Mouse (Mus musculus): ENCODE data around the gene Tmem56. TPM values are rescaled to one million over a fixed set of nuclear protein-coding genes. Genes with fewer than 3 reads are reported as not detected.

Tmem56 gene
- total and polyA plus RNA-seq, 3 experiments: 0.32 to 0.39 TPM; not detected in 1

DNA sequence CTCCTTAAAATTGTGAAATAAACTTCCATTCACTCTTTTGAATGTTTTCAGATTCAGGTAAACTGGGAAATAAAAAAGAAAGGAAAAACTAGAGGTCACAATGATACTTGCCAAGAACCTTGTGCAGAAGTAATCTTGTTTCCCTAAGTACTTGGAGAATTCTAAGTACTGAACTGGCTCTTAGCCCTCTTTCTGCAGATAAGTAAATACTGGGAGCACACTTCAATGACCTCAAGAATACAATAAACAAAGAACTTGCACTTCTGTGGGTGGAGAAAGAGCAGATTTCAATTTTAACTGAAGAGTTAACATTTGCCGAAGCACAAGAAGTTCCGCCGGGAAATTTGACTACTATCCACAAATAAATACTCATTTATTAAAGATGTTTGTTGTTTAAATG is 96.0 kb downstream of the Tmem56 start:
- Histone ChIP-seq H3K79me2 (ENCODE audit: control insufficient read depth, insufficient read depth, low read length, poor library complexity) (no peaks in the 10 kb centered on the region), H3K27ac (ENCODE audit: control insufficient read depth, low read depth, low read length) (no peak overlapping the region), H3K36me3 (ENCODE audit: control insufficient read depth in 1 of 2, insufficient read depth in 2 of 2, low read length in 2 of 2) (no peaks in the 10 kb centered on the region), H3K4me3 (ENCODE audit: control insufficient read depth in 1 of 2, insufficient read depth in 1 of 2, low read depth in 2 of 2, low read length in 2 of 2) (no peak overlapping the region), H3K9ac (ENCODE audit: control insufficient read depth, low read depth, low read length, poor library complexity, severe bottlenecking) (no peak overlapping the region), H3K9me3 (replicated peaks; ENCODE audit: insufficient read depth, low read length) (no peaks in the 10 kb centered on the region), H3K27me3 (ENCODE audit: control insufficient read depth in 1 of 2, insufficient read depth in 2 of 2, low read length in 2 of 2) (no peaks in the 10 kb centered on the region; a peak in 1 of 4 replicates), H3K4me1 (ENCODE audit: control insufficient read depth in 1 of 2, insufficient read depth in 2 of 2, low read length in 2 of 2) (no peaks in the 10 kb centered on the region)
- TF ChIP-seq MAZ (IDR thresholded peaks at IDR 0.05; ENCODE audit: low read depth, low read length): no peak
- TF ChIP-seq USF2 (IDR thresholded peaks at IDR 0.05; ENCODE audit: borderline replicate concordance in 1 of 2, insufficient read depth in 1 of 2, low read depth in 1 of 2, low read length in 2 of 2): no peak
- TF ChIP-seq ZNF384 (IDR thresholded peaks at IDR 0.05; ENCODE audit: low read depth, low read length): no peak
- TF ChIP-seq MAX (IDR thresholded peaks at IDR 0.05; ENCODE audit: low read length): no peak
- TF ChIP-seq RCOR1 (IDR thresholded peaks at IDR 0.05; ENCODE audit: low read depth, low read length): no peak
- TF ChIP-seq MYB (IDR thresholded peaks at IDR 0.05; ENCODE audit: low read depth, low read length): no peak
- TF ChIP-seq ZMIZ1 (IDR thresholded peaks at IDR 0.05; ENCODE audit: low read depth, low read length): no peak
- no peak for TF ChIP-seq KAT2A (conservative IDR thresholded peaks at IDR 0.05; ENCODE audit: low read depth, low read length)
- no peak for TF ChIP-seq JUND (IDR thresholded peaks at IDR 0.05; ENCODE audit: low read depth, low read length)
- no peak for TF ChIP-seq POLR2AphosphoS5 (IDR thresholded peaks at IDR 0.05; ENCODE audit: borderline replicate concordance, low read depth, low read length)
- no peak for TF ChIP-seq SMC3 (IDR thresholded peaks at IDR 0.05; ENCODE audit: low read depth, low read length)
- TF ChIP-seq MXI1 (IDR thresholded peaks at IDR 0.05; ENCODE audit: low read depth, low read length): no peak
- TF ChIP-seq TBP (IDR thresholded peaks at IDR 0.05; ENCODE audit: low read depth, low read length): no peak
- no peak for DNase-seq (ENCODE audit: low read depth, low spot score)

DNA sequence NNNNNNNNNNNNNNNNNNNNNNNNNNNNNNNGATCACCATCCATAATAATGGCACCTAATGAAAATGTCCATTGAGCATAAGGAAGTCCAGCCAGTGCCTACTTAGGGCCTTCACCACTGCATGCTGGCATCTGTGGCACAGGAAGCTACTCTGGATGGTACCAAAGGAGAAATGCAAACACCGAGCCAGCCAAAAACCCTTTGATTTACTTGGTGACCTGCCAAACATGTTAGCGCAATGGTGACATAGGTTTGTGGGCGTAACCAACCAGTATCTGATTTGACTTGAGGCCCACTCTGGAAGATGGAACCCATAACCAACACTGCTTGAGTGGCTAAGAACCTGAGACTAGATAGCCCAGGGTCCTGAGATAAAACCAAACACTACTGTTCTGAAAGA is 97.7 kb downstream of the Tmem56 start:
- H3K79me2 ChIP-seq (ENCODE audit: control insufficient read depth, insufficient read depth, low read length, poor library complexity): no peaks in the 10 kb centered on the region
- H3K9me3 ChIP-seq (replicated peaks; ENCODE audit: insufficient read depth, low read length): no peaks in the 10 kb centered on the region
- H3K4me1 ChIP-seq (ENCODE audit: control insufficient read depth in 1 of 2, insufficient read depth in 2 of 2, low read length in 2 of 2): no peaks in the 10 kb centered on the region
- no peak for TF ChIP-seq KAT2A (conservative IDR thresholded peaks at IDR 0.05; ENCODE audit: low read depth, low read length)
- peak; percentile 24; the same call in 1 of the 2 replicates for TF ChIP-seq GATA1 (IDR thresholded peaks at IDR 0.05; ENCODE audit: low read depth, low read length)
- TF ChIP-seq RCOR1 (IDR thresholded peaks at IDR 0.05; ENCODE audit: low read depth, low read length): peak; percentile 61
- TF ChIP-seq ZKSCAN1 (IDR thresholded peaks at IDR 0.05; ENCODE audit: low read depth, low read length): no peak
- DNase-seq (ENCODE audit: low read depth, low spot score): peak; percentile 27
- no peaks in the 10 kb centered on the region; a peak in 1 of 4 replicates for H3K27me3 ChIP-seq (ENCODE audit: control insufficient read depth in 1 of 2, insufficient read depth in 2 of 2, low read length in 2 of 2)
- no peak overlapping the region for H3K27ac ChIP-seq (ENCODE audit: control insufficient read depth, low read depth, low read length)
- H3K4me3 ChIP-seq (ENCODE audit: control insufficient read depth in 1 of 2, insufficient read depth in 1 of 2, low read depth in 2 of 2, low read length in 2 of 2): no peak overlapping the region
- H3K36me3 ChIP-seq (ENCODE audit: control insufficient read depth in 1 of 2, insufficient read depth in 2 of 2, low read length in 2 of 2): no peaks in the 10 kb centered on the region
- H3K9ac ChIP-seq (ENCODE audit: control insufficient read depth, low read depth, low read length, poor library complexity, severe bottlenecking): no peak overlapping the region

DNA sequence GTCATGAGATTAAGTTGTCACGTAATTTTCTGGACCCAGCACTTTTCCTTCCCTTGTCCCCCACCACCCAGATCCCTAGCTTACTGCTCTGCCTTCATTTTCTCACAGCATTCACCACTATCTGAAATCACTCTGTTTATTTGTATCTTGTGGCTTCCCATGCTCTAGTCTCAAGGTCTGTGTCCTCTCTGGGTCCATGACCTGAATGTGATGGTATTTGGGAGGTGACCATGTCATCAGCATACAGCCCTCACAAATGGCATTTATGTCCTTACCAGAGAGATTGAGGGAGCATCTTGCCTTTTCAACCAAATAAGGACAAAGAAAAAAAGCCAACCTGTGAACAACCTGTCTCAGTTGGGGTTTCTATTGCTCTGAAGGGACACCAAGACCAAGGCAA is 106.9 kb downstream of the Tmem56 start:
- no peak overlapping the region for H3K27ac ChIP-seq (ENCODE audit: control insufficient read depth, low read depth, low read length)
- no peaks in the 10 kb centered on the region; the same call in 1 of the 2 replicates for H3K79me2 ChIP-seq (ENCODE audit: control insufficient read depth, insufficient read depth, low read length, poor library complexity)
- H3K27me3 ChIP-seq (ENCODE audit: control insufficient read depth in 1 of 2, insufficient read depth in 2 of 2, low read length in 2 of 2): no peaks in the 10 kb centered on the region; a peak in 1 of 4 replicates
- peaks cover 3 to 11% of the 10 kb centered on the region in 2 experiments; a peak in 3 of 4 replicates for H3K4me1 ChIP-seq (ENCODE audit: control insufficient read depth in 1 of 2, insufficient read depth in 2 of 2, low read length in 2 of 2)
- DNase-seq (ENCODE audit: low read depth, low spot score): no peak
- no peaks in the 10 kb centered on the region for H3K9me3 ChIP-seq (replicated peaks; ENCODE audit: insufficient read depth, low read length)
- no peak overlapping the region for H3K9ac ChIP-seq (ENCODE audit: control insufficient read depth, low read depth, low read length, poor library complexity, severe bottlenecking)
- H3K36me3 ChIP-seq (ENCODE audit: control insufficient read depth in 1 of 2, insufficient read depth in 2 of 2, low read length in 2 of 2): peaks cover 0 to 7% of the 10 kb centered on the region in 2 experiments; a peak in 1 of 4 replicates
- H3K4me3 ChIP-seq (ENCODE audit: control insufficient read depth in 1 of 2, insufficient read depth in 1 of 2, low read depth in 2 of 2, low read length in 2 of 2): no peak overlapping the region
- no peak for TF ChIP-seq RAD21 (IDR thresholded peaks at IDR 0.05; ENCODE audit: low read depth, low read length)
- no peak for TF ChIP-seq MAX (IDR thresholded peaks at IDR 0.05; ENCODE audit: low read length)
- TF ChIP-seq MAFK (IDR thresholded peaks at IDR 0.05; ENCODE audit: borderline replicate concordance, low read depth, low read length): no peak
- no peak for TF ChIP-seq GATA1 (IDR thresholded peaks at IDR 0.05; ENCODE audit: low read depth, low read length)
- TF ChIP-seq JUND (IDR thresholded peaks at IDR 0.05; ENCODE audit: low read depth, low read length): no peak
- no peak for TF ChIP-seq RCOR1 (IDR thresholded peaks at IDR 0.05; ENCODE audit: low read depth, low read length)
- TF ChIP-seq ZMIZ1 (IDR thresholded peaks at IDR 0.05; ENCODE audit: low read depth, low read length): no peak
- TF ChIP-seq ELF1 (IDR thresholded peaks at IDR 0.05; ENCODE audit: low read depth, low read length): no peak
- no peak for TF ChIP-seq TAL1 (IDR thresholded peaks at IDR 0.05; ENCODE audit: low read length)
- TF ChIP-seq CHD1 (IDR thresholded peaks at IDR 0.05; ENCODE audit: low read depth, low read length): no peak
- TF ChIP-seq SMC3 (IDR thresholded peaks at IDR 0.05; ENCODE audit: low read depth, low read length): no peak
- TF ChIP-seq POLR2AphosphoS2 (IDR thresholded peaks at IDR 0.05; ENCODE audit: low read length): no peak
- TF ChIP-seq NRF1 (IDR thresholded peaks at IDR 0.05; ENCODE audit: insufficient read depth, low read depth, low read length, poor library complexity, severe bottlenecking): no peak
- TF ChIP-seq ETS1 (IDR thresholded peaks at IDR 0.05; ENCODE audit: low read depth, low read length): no peak
- no peak for TF ChIP-seq CTCF (IDR thresholded peaks at IDR 0.05 in 2 of 3, conservative IDR thresholded peaks at IDR 0.05 in 1 of 3; ENCODE audit: control insufficient read depth in 1 of 3, insufficient read depth in 1 of 3, low read depth in 2 of 3, low read length in 3 of 3, poor library complexity in 1 of 3, severe bottlenecking in 1 of 3)
- TF ChIP-seq SIN3A (IDR thresholded peaks at IDR 0.05; ENCODE audit: low read length): no peak
